ENCODE assay signal across 19 mouse cellular contexts in the genomic region with DNA sequence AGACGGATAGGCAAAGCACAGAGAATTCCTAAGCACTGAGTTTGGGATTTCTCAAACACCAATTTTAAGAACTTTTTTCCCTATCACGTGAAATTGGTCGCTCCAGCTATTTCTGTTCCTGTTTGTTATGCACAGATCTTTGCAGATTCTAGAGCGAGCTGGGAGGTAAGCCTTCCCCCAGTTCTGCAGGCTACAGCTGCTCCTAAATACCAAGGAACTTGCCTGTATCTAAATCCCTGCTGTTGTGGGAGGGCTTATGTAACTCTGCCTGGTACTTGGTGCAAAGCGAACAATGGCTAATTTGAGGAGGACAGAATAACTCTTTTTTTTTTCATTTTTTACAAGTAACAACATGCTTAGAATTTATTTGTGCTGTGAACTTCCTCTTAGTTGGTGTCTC.
DNase-seq lines count a peak whose midpoint lies in the region; TF ChIP-seq lines count a peak whose summit lies in the region.
"Had no signal": no experiment of that assay in that cellular context is flagged by ENCODE, and none has a peak within 500 bp of the region (broad histone marks: within the 10 kb centered on the region; RNA-seq: fewer than 3 reads in every experiment).

No protein-coding gene starts in this region.

- H3K4me3 ChIP-seq in cortical plate, adult 2 months (ENCODE audit: insufficient read depth, low read length): no peak overlapping the region
- H3K4me3 ChIP-seq: embryonic facial prominence, embryonic 12.5 days; heart, embryonic 15.5 days; limb, embryonic 10.5 days; liver, embryonic 12.5 days; lung, embryonic 15.5 days; megakaryocyte, embryonic 14.5 days; neural tube, embryonic 15.5 days had no signal

- no peaks in the 10 kb centered on the region for H3K4me1 ChIP-seq in cortical plate, adult 2 months (ENCODE audit: control insufficient read depth, insufficient read depth, low read length)
- H3K4me1 ChIP-seq: embryonic facial prominence, embryonic 12.5 days; heart, embryonic 15.5 days; limb, embryonic 10.5 days; liver, embryonic 12.5 days; lung, embryonic 15.5 days; megakaryocyte, embryonic 14.5 days; neural tube, embryonic 15.5 days had no signal

- H3K27ac ChIP-seq in cortical plate, adult 2 months (ENCODE audit: insufficient read depth, low read length): peak overlapping the region; percentile 88
- H3K27ac ChIP-seq: embryonic facial prominence, embryonic 12.5 days; heart, embryonic 15.5 days; kidney, postnatal 0 days; limb, embryonic 10.5 days; liver, embryonic 12.5 days; lung, embryonic 15.5 days; neural tube, embryonic 15.5 days had no signal

- DNase-seq in brain, adult 2 months (ENCODE audit: low read depth, low spot score): peak; percentile 95
- DNase-seq in layer of hippocampus, adult 8-10 months (ENCODE audit: low spot score in 2 of 2): peak; percentile 57 to 61
- peak; percentile 47 to 59 for DNase-seq in left cerebral cortex, postnatal 36 days (ENCODE audit: low spot score in 2 of 2)
- no peak for DNase-seq in adrenal gland, adult 18-20 months (ENCODE audit: low spot score in 2 of 2)
- DNase-seq in neural tube, embryonic 10.5 days (ENCODE audit: extremely low spot score, low spot score): no peak
- DNase-seq in kidney, adult 9 months: no peak
- DNase-seq: adrenal gland, postnatal 14 days; cerebellum, postnatal 14 days; heart, adult 18-20 months; thymus, adult 18-20 months had no signal

- no peak for TF ChIP-seq CTCF in cortical plate, adult 2 months (IDR thresholded peaks at IDR 0.05; ENCODE audit: extremely low read depth, insufficient read depth, low read length)

- intact Hi-C loops in left cerebral cortex, postnatal 36 days (cut with DNase I): no loop called here

- no peak for TF ChIP-seq POLR2A in cortical plate, adult 2 months (IDR thresholded peaks at IDR 0.05; ENCODE audit: extremely low read depth, insufficient read depth, low read length)

Comparison
In these comparisons a context has a peak if more than half of its experiments do, and no peak if none do; other contexts are left out.
1. DNase-seq: peak in brain, adult 2 months (single experiment), layer of hippocampus, adult 8-10 months (2 of 2) and left cerebral cortex, postnatal 36 days (2 of 2); none in adrenal gland, adult 18-20 months (0 of 2), neural tube, embryonic 10.5 days (single experiment) and kidney, adult 9 months (single experiment).